Mouse (Mus musculus) stomach, postnatal 0 days (tissue): Measurements from ENCODE around the gene Itgb7. TPM values are rescaled to one million over a fixed set of nuclear protein-coding genes. Genes with fewer than 3 reads are reported as not detected.

ENCODE experiments used
- ATAC-seq: fragments of 200-750 bp; cut with Nextera tagmentation; 2 replicates; pipeline ENCODE4 v1.8.0; 2017; ENCODE audit not compliant: low FRiP score, low TSS enrichment
- DNase-seq: peaks from one replicate; pipeline ENCODE4 v3.0.0-alpha.2; 2016; ENCODE audit warnings: low spot score
- H3K27ac ChIP-seq: fragments of 300-500 bp; sonication (generic); replicated peaks from 2 replicates; pipeline ENCODE4 v1.5.1; 2014; ENCODE audit warnings: mild to moderate bottlenecking, control low read depth
- H3K27me3 ChIP-seq: fragments of 300-500 bp; sonication (generic); 2 replicates; pipeline ENCODE4 v1.6.1; 2014; ENCODE audit warnings: low read length; ENCODE audit not compliant: control insufficient read depth, insufficient read depth
- H3K36me3 ChIP-seq: fragments of 300-500 bp; sonication (generic); 2 replicates; pipeline ENCODE4 v1.6.1; 2014; ENCODE audit warnings: low read length, mixed read lengths; ENCODE audit not compliant: control insufficient read depth, insufficient read depth
- H3K4me1 ChIP-seq: fragments of 300-500 bp; sonication (generic); replicated peaks from 2 replicates; pipeline ENCODE4 v1.6.1; 2014; ENCODE audit warnings: antibody characterized with exemption; ENCODE audit not compliant: control insufficient read depth, insufficient read depth
- H3K4me2 ChIP-seq: fragments of 300-500 bp; sonication (generic); replicated peaks from 2 replicates; pipeline ENCODE4 v1.6.1; 2014; ENCODE audit warnings: low read depth, mild to moderate bottlenecking, control low read depth, moderate library complexity
- H3K4me3 ChIP-seq: fragments of 300-500 bp; sonication (generic); 2 replicates; pipeline ENCODE4 v1.5.1; 2014; ENCODE audit warnings: low read depth, low read length, control low read depth
- H3K9ac ChIP-seq: fragments of 300-500 bp; sonication (generic); 2 replicates; pipeline ENCODE4 v1.6.1; 2014; ENCODE audit warnings: mild to moderate bottlenecking, low read length, control low read depth, mixed read lengths
- H3K9me3 ChIP-seq: fragments of 300-500 bp; sonication (generic); 2 replicates; pipeline ENCODE4 v1.6.1; 2016; ENCODE audit warnings: low read length; ENCODE audit not compliant: control insufficient read depth
- CTCF ChIP-seq: IDR thresholded peaks from 2 replicates; pipeline ENCODE4 v1.5.1; 2016; ENCODE audit warnings: antibody characterized with exemption, low read depth, mild to moderate bottlenecking, moderate library complexity
- EP300 ChIP-seq: optimal IDR thresholded peaks from 2 replicates; pipeline ENCODE3; 2016; ENCODE audit warnings: antibody characterized with exemption
- WGBS: fragments of 180-500 bp; shearing (Covaris S2); extraction: QIAGEN DNeasy Blood & Tissue Kit; methylation state at CpG from one replicate; pipeline ENCODE4 v1.1.7; 2014; 5-methylcytosine and 5-hydroxymethylcytosine counted together
- polyA plus RNA-seq: library from polyadenylated mRNA; unstranded; fragments of >200 nt; fragmentation: Nextera tagmentation; extraction: Ambion mirVana; gene quantifications from 2 replicates; pipeline ENCODE4 v1.2.1, GENCODE M21; 2015

The Itgb7 gene
- 1.2 TPM in 2 replicates for polyA plus RNA-seq

DNA sequence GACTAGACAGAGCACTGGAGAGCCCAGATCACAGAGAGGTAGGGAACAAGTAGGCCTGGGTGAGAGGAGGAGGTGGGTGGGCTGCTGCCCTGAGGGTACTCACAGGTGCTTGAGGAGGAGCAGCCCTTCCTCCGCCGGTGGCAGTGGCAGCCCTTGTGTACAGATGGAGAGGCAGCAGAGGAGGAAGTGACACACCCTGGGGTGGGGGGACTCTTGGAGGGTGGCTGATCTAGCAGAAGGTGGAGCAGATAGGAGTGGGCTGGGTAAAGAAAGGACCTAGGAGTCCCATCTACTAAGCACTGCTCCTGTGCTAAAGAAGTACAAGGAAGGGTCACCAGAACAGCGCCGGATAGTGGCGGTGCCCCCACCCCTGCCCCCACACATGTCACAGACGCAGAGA is at the start of gene Itgb7:
Gene Itgb7 (minus strand): TSS at position 197 of the 400 bp plus-strand sequence.
- ATAC-seq: no peak
- DNase-seq: peak; percentile 39
- no peak within 1 kb of the TSS for H3K4me3 ChIP-seq

GRCm38 (mm10) chr15:102280623-102281022 is 48.9 kb upstream of the Itgb7 start:
- Histone ChIP-seq H3K36me3 (peaks cover 7% of the 10 kb centered on the region; the same call in 1 of the 2 replicates), H3K4me3 (no peak overlapping the region), H3K4me1 (peaks cover 9% of the 10 kb centered on the region; the same call in 1 of the 2 replicates), H3K27me3 (no peaks in the 10 kb centered on the region), H3K9ac (no peak overlapping the region), H3K4me2 (peak overlapping the region; percentile 74; the same call in 1 of the 2 replicates), H3K9me3 (no peaks in the 10 kb centered on the region), H3K27ac (no peak overlapping the region; the same call in 1 of the 2 replicates)
- ATAC-seq: no peak
- 95% methylated on average over 18 of the region's 19 CpGs for WGBS
- no peak for DNase-seq
- TF ChIP-seq CTCF: no peak
- TF ChIP-seq EP300: no peak

More for the DNA sequence above, at the start of gene Itgb7:
- TF ChIP-seq EP300 (no peak), CTCF (no peak)
- Histone ChIP-seq H3K4me1 (no peaks in the 10 kb centered on the region), H3K9ac (no peak within 1 kb of the TSS), H3K27me3 (no peaks in the 10 kb centered on the region), H3K36me3 (no peaks in the 10 kb centered on the region; the same call in 1 of the 2 replicates), H3K4me2 (no peak within 1 kb of the TSS), H3K27ac (0 out of 2 replicates have a peak within 1 kb of the TSS, but pooled peaks have one; percentile 13), H3K9me3 (no peaks in the 10 kb centered on the region)
- 32% methylated on average over 6 of the region's 6 CpGs for WGBS

- peak; percentile 18 for ATAC-seq
- no peaks in the 10 kb centered on the region for H3K9me3 ChIP-seq
- peak overlapping the region; percentile 80 for H3K9ac ChIP-seq
- TF ChIP-seq CTCF (no peak), EP300 (no peak)
- H3K27me3 ChIP-seq: no peaks in the 10 kb centered on the region
- WGBS: 18% methylated on average over 13 of the region's 13 CpGs
- peaks cover 7% of the 10 kb centered on the region; the same call in 1 of the 2 replicates for H3K36me3 ChIP-seq
- H3K27ac ChIP-seq: peak overlapping the region; percentile 94
- H3K4me3 ChIP-seq: peak overlapping the region; percentile 80
- DNase-seq: peak; percentile 39
- H3K4me2 ChIP-seq: peak overlapping the region; percentile 74
- H3K4me1 ChIP-seq: peaks cover 9% of the 10 kb centered on the region; the same call in 1 of the 2 replicates
Measured at GRCm38 (mm10) chr15:102279783-102280520, 48.2 kb upstream of the Itgb7 start.

- Histone ChIP-seq H3K4me3 (peak within 1 kb of the TSS; percentile 80), H3K27ac (peak within 1 kb of the TSS; percentile 94), H3K4me1 (peaks cover 9% of the 10 kb centered on the region; the same call in 1 of the 2 replicates), H3K36me3 (peaks cover 7% of the 10 kb centered on the region; the same call in 1 of the 2 replicates), H3K4me2 (peak within 1 kb of the TSS; percentile 74), H3K9ac (peak within 1 kb of the TSS; percentile 80), H3K27me3 (no peaks in the 10 kb centered on the region), H3K9me3 (no peaks in the 10 kb centered on the region)
- under 1% methylated on average over 54 of the region's 65 CpGs for WGBS
- ATAC-seq (peak; percentile 93), DNase-seq (peak; percentile 95)
- TF ChIP-seq EP300 (peak; percentile 67), CTCF (peak; percentile 55)
Measured at GRCm38 (mm10) chr15:102279092-102279782, 47.5 kb upstream of the Itgb7 start, which contains the start of gene Mfsd5. Gene Mfsd5, plus strand, starts transcription at chr15:102279454.

DNA sequence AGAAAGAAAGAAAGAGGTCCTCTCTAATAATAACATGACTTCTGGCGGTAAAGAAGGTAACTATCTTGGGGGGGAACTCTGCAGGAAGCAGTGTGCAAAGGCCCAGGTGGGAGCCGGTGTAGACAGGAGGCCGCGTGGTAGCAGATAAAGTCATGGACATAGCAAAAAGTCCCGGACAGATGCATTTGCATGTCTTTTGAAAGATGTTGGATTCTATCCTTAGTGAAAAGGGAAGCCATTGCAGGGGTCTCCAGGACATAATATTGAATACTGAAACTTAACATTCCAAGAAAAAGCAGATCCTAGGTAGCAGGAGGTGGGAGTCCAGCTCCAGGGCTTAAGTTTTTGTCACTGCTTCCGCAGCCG is 47.0 kb upstream of the Itgb7 start:
- peak overlapping the region; percentile 94; the same call in 1 of the 2 replicates for H3K27ac ChIP-seq
- peak overlapping the region; percentile 80 for H3K4me3 ChIP-seq
- DNase-seq: no peak
- no peaks in the 10 kb centered on the region for H3K9me3 ChIP-seq
- peak overlapping the region; percentile 80 for H3K9ac ChIP-seq
- no peak for ATAC-seq
- H3K36me3 ChIP-seq: peaks cover 7% of the 10 kb centered on the region; the same call in 1 of the 2 replicates
- peak overlapping the region; percentile 74 for H3K4me2 ChIP-seq
- no peaks in the 10 kb centered on the region for H3K27me3 ChIP-seq
- TF ChIP-seq EP300 (no peak), CTCF (no peak)
- H3K4me1 ChIP-seq: peaks cover 9% of the 10 kb centered on the region; the same call in 1 of the 2 replicates
- 38% methylated on average over 7 of the region's 7 CpGs for WGBS
